Mouse (Mus musculus) heart, adult 2 months (tissue): ENCODE data around the gene Avpr1b. TPM values are rescaled to one million over a fixed set of nuclear protein-coding genes. Genes with fewer than 3 reads are reported as not detected.

Experiments
- DNase-seq, 2 experiments: peaks; one replicate each; pipeline ENCODE4 v3.0.0; 2021
- H3K27ac ChIP-seq: fragments of 200-600 bp; 2 replicates; pipeline ENCODE4 v1.8.1; 2022
- H3K27me3 ChIP-seq: fragments of 200-500 bp; 2 replicates; pipeline ENCODE4 v1.6.1; 2012; ENCODE audit warnings: mild to moderate bottlenecking, low read length, inconsistent platforms, mixed read lengths; ENCODE audit not compliant: control insufficient read depth, insufficient read depth
- H3K36me3 ChIP-seq: fragments of 200-500 bp; 2 replicates; pipeline ENCODE4 v1.6.1; 2012; ENCODE audit warnings: low read length, inconsistent platforms; ENCODE audit not compliant: control insufficient read depth, insufficient read depth
- H3K4me1 ChIP-seq: fragments of 200-500 bp; 2 replicates; pipeline ENCODE4 v1.6.1; 2011; ENCODE audit warnings: low read length; ENCODE audit not compliant: control insufficient read depth, insufficient read depth
- H3K4me3 ChIP-seq: fragments of 200-600 bp; 2 replicates; pipeline ENCODE4 v1.8.1; 2022
- H3K79me2 ChIP-seq: fragments of 200-500 bp; replicated peaks from 2 replicates; pipeline ENCODE4 v1.6.1; 2012; ENCODE audit warnings: mild to moderate bottlenecking, inconsistent platforms, low read length, moderate library complexity, mixed read lengths; ENCODE audit not compliant: control insufficient read depth, insufficient read depth
- H3K9ac ChIP-seq: fragments of 200-500 bp; 2 replicates; pipeline ENCODE4 v1.6.1; 2012; ENCODE audit warnings: low read depth, mild to moderate bottlenecking, control low read depth, inconsistent platforms, low read length, mixed read lengths
- CTCF ChIP-seq: fragments of 200-600 bp; IDR thresholded peaks from 2 replicates; pipeline ENCODE4 v1.8.1; 2022; ENCODE audit warnings: antibody characterized with exemption, mild to moderate bottlenecking, moderate library complexity
- EP300 ChIP-seq: fragments of 200-500 bp; IDR thresholded peaks from 2 replicates; pipeline ENCODE4 v1.6.1; 2011; ENCODE audit warnings: low read depth, low read length, control low read depth; ENCODE audit not compliant: insufficient read depth
- POLR2A ChIP-seq: fragments of 200-500 bp; IDR thresholded peaks from 2 replicates; pipeline ENCODE4 v1.6.1; 2011; ENCODE audit warnings: mild to moderate bottlenecking, low read depth, low read length, control low read depth; ENCODE audit not compliant: insufficient read depth
- WGBS: fragments of 180-500 bp; shearing (Covaris S2); methylation state at CpG from one replicate; pipeline ENCODE4 v1.1.7; 2018; 5-methylcytosine and 5-hydroxymethylcytosine counted together
- intact Hi-C: fragments of 180-260 bp; cut with DNase I; formaldehyde crosslinking; loops from one replicate; pipeline ENCODE4 v1.15.1; 2025
- polyA plus RNA-seq: library from polyadenylated mRNA; depleted of rRNA; stranded (reverse); fragments of >200 nt; gene quantifications from 2 replicates; pipeline ENCODE4 v1.2.3, GENCODE M21; 2012; rRNA removed
- total RNA-seq, 2 experiments: library from RNA; stranded (reverse); gene quantifications; 2 replicates each; pipeline ENCODE4 v1.2.3; 2021

Gene Avpr1b
- total and polyA plus RNA-seq, 3 experiments: not detected

- intact Hi-C loops: loop anchor here (1.0 kb wide), 1 partner anchor 45 kb away; no protein-coding TSS in a partner anchor
- TF ChIP-seq CTCF: peak; percentile 97; the same call in 1 of the 2 replicates
- 0 out of 2 replicates have a peak, but pooled peaks have one; percentile 35 for TF ChIP-seq EP300
- TF ChIP-seq POLR2A: no peak
- Histone ChIP-seq H3K4me3 (no peak overlapping the region), H3K36me3 (no peaks in the 10 kb centered on the region), H3K27ac (no peak overlapping the region), H3K9ac (no peak overlapping the region), H3K79me2 (no peaks in the 10 kb centered on the region), H3K27me3 (no peaks in the 10 kb centered on the region), H3K4me1 (no peaks in the 10 kb centered on the region; the same call in 1 of the 2 replicates)
- WGBS: under 1% methylated on average over 11 of the region's 11 CpGs
- DNase-seq: peak; percentile 86 to 90
Observed at GRCm38 (mm10) chr1:131657945-131658354, 58.9 kb downstream of the Avpr1b start.

GRCm38 (mm10) chr1:131659512-131660085 is 60.6 kb downstream of the Avpr1b start:
- no peak for DNase-seq
- intact Hi-C loops: loop anchor here (10.0 kb wide), 1 partner anchor 385 kb away; the partner anchor contains the start of gene Ikbke
- Histone ChIP-seq H3K27ac (no peak overlapping the region), H3K4me3 (no peak overlapping the region), H3K9ac (no peak overlapping the region), H3K36me3 (no peaks in the 10 kb centered on the region), H3K4me1 (no peaks in the 10 kb centered on the region; the same call in 1 of the 2 replicates), H3K27me3 (no peaks in the 10 kb centered on the region), H3K79me2 (no peaks in the 10 kb centered on the region)
- TF ChIP-seq POLR2A: no peak
- no peak for TF ChIP-seq CTCF
- no peak for TF ChIP-seq EP300
- 49% methylated on average over 5 of the region's 5 CpGs for WGBS

GRCm38 (mm10) chr1:131660266-131660665 is 61.2 kb downstream of the Avpr1b start:
- Histone ChIP-seq H3K9ac (no peak overlapping the region), H3K27ac (no peak overlapping the region), H3K4me3 (no peak overlapping the region), H3K27me3 (no peaks in the 10 kb centered on the region), H3K79me2 (no peaks in the 10 kb centered on the region), H3K36me3 (no peaks in the 10 kb centered on the region), H3K4me1 (no peaks in the 10 kb centered on the region; the same call in 1 of the 2 replicates)
- intact Hi-C loops: loop anchor here (10.0 kb wide), 1 partner anchor 385 kb away; the partner anchor contains the start of gene Ikbke
- 74% methylated on average over 2 of the region's 2 CpGs for WGBS
- TF ChIP-seq CTCF (no peak), POLR2A (no peak), EP300 (no peak)
- no peak for DNase-seq

- 77% methylated on average over 7 of the region's 7 CpGs for WGBS
- DNase-seq: no peak
- Histone ChIP-seq H3K9ac (no peak overlapping the region), H3K79me2 (no peaks in the 10 kb centered on the region), H3K27me3 (no peaks in the 10 kb centered on the region), H3K27ac (no peak overlapping the region), H3K4me3 (no peak overlapping the region), H3K4me1 (no peaks in the 10 kb centered on the region; the same call in 1 of the 2 replicates), H3K36me3 (no peaks in the 10 kb centered on the region)
- no peak for TF ChIP-seq CTCF
- TF ChIP-seq EP300: no peak
- no peak for TF ChIP-seq POLR2A
- intact Hi-C loops: loop anchor here (10.0 kb wide), 1 partner anchor 386 kb away; the partner anchor contains the start of gene Ikbke
Observed at GRCm38 (mm10) chr1:131660716-131661472, 61.9 kb downstream of the Avpr1b start.

Other genes with a start within 250 kb of the Avpr1b start
- 10 to 100 TPM; 15.9 to 20.5 TPM for gene Srgap2, start 71.9 kb upstream of the Avpr1b start, total RNA-seq
- 15.2 and 16.9 TPM in 2 replicates for gene Srgap2, start 71.9 kb upstream of the Avpr1b start, polyA plus RNA-seq
- under 1 TPM; 0.73 to 0.78 TPM for gene Fam72a, start 71.3 kb upstream of the Avpr1b start, total RNA-seq
- 0.18 and 0.29 TPM in 2 replicates for gene Fam72a, start 71.3 kb upstream of the Avpr1b start, polyA plus RNA-seq
- gene Ctse, start 39.1 kb downstream of the Avpr1b start, total RNA-seq: under 1 TPM; 0.63 to 0.86 TPM
- gene Ctse, start 39.1 kb downstream of the Avpr1b start, polyA plus RNA-seq: 0.39 and 0.70 TPM in 2 replicates
- 1 to 10 TPM; 3.0 to 3.5 TPM for gene Rab7b, start 89.5 kb downstream of the Avpr1b start, total RNA-seq
- 3.7 and 3.9 TPM in 2 replicates for gene Rab7b, start 89.5 kb downstream of the Avpr1b start, polyA plus RNA-seq
- not detected for gene Slc26a9, start 144.8 kb downstream of the Avpr1b start, total RNA-seq
- gene Slc26a9, start 144.8 kb downstream of the Avpr1b start, polyA plus RNA-seq: 0.03 and 0.08 TPM in 2 replicates
- gene Pm20d1, start 198.1 kb downstream of the Avpr1b start, total RNA-seq: 1 to 10 TPM; 5.8 to 7.5 TPM
- gene Pm20d1, start 198.1 kb downstream of the Avpr1b start, polyA plus RNA-seq: 5.9 and 8.3 TPM in 2 replicates
- gene Slc41a1, start 228.3 kb downstream of the Avpr1b start, total RNA-seq: 10 to 100 TPM; 43.4 to 65.9 TPM
- 69.5 and 84.1 TPM in 2 replicates for gene Slc41a1, start 228.3 kb downstream of the Avpr1b start, polyA plus RNA-seq